Mouse (Mus musculus): Measurements from ENCODE around the gene Atat1. TPM values are rescaled to one million over a fixed set of nuclear protein-coding genes. Genes with fewer than 3 reads are reported as not detected.
"Not testable (repeated sequence)": the region's sequence is repeated elsewhere in the genome, so short reads cannot be mapped to it uniquely, and the experiment has no call there.

The Atat1 gene
- 277 and 280 TPM in 2 replicates for polyA plus RNA-seq (2016; fragmentation: Nextera tagmentation; extraction: Ambion mirVana)

GRCm38 (mm10) chr17:35909919-35910369 is at the start of gene Atat1:
Gene Atat1, minus strand, starts transcription at chr17:35910075.
- peak within 1 kb of the TSS; percentile 83 for H3K9ac ChIP-seq
- WGBS = 5% methylated on average over 25 of the region's 25 CpGs
- peaks cover 64% of the 10 kb centered on the region for H3K36me3 ChIP-seq (replicated peaks)
- H3K4me1 ChIP-seq = peaks cover 20% of the 10 kb centered on the region
- no peaks in the 10 kb centered on the region for H3K9me3 ChIP-seq
- peak; percentile 93 for ATAC-seq (ENCODE audit: low FRiP score)
- no peaks in the 10 kb centered on the region for H3K27me3 ChIP-seq
- peak within 1 kb of the TSS; percentile 95 for H3K4me2 ChIP-seq
- peak within 1 kb of the TSS; percentile 74 for H3K4me3 ChIP-seq (replicated peaks)
- peak within 1 kb of the TSS; percentile 78 for H3K27ac ChIP-seq

- WGBS = 96% methylated on average over 15 of the region's 15 CpGs
- Histone ChIP-seq H3K4me3 (replicated peaks) (no peak overlapping the region), H3K27ac (no peak overlapping the region), H3K4me1 (no peaks in the 10 kb centered on the region), H3K27me3 (no peaks in the 10 kb centered on the region), H3K4me2 (no peak overlapping the region), H3K9me3 (no peaks in the 10 kb centered on the region), H3K9ac (no peak overlapping the region), H3K36me3 (replicated peaks) (peaks cover 82% of the 10 kb centered on the region)
- ATAC-seq (ENCODE audit: low FRiP score) = no peak
Observed at GRCm38 (mm10) chr17:35958533-35959223, 48.8 kb upstream of the Atat1 start.

GRCm38 (mm10) chr17:35954665-35955064 is 44.8 kb upstream of the Atat1 start:
- Histone ChIP-seq H3K4me3 (replicated peaks) (no peak overlapping the region), H3K9ac (no peak overlapping the region), H3K36me3 (replicated peaks) (peaks cover 42% of the 10 kb centered on the region), H3K4me1 (no peaks in the 10 kb centered on the region), H3K27me3 (no peaks in the 10 kb centered on the region), H3K27ac (no peak overlapping the region), H3K9me3 (no peaks in the 10 kb centered on the region), H3K4me2 (no peak overlapping the region)
- WGBS = 82% methylated on average over 8 of the region's 8 CpGs
- ATAC-seq (ENCODE audit: low FRiP score) = no peak

- not testable (repeated sequence) for ATAC-seq (ENCODE audit: low FRiP score); H3K4me1 ChIP-seq; H3K27ac ChIP-seq; H3K9me3 ChIP-seq; H3K4me2 ChIP-seq; H3K4me3 ChIP-seq (replicated peaks); H3K9ac ChIP-seq; H3K27me3 ChIP-seq
- WGBS = 80% methylated on average over 2 of the region's 3 CpGs
- peaks cover 21% of the 10 kb centered on the region for H3K36me3 ChIP-seq (replicated peaks)
Observed at GRCm38 (mm10) chr17:35952559-35952958, 42.7 kb upstream of the Atat1 start.

- not testable (repeated sequence) for H3K9ac ChIP-seq; H3K4me2 ChIP-seq; ATAC-seq (ENCODE audit: low FRiP score); H3K4me1 ChIP-seq; H3K36me3 ChIP-seq (replicated peaks); H3K27ac ChIP-seq; H3K27me3 ChIP-seq; H3K9me3 ChIP-seq; H3K4me3 ChIP-seq (replicated peaks)
Observed at GRCm38 (mm10) chr17:35950946-35951345, 41.1 kb upstream of the Atat1 start.

GRCm38 (mm10) chr17:35939941-35940340 is 30.1 kb upstream of the Atat1 start:
- no peaks in the 10 kb centered on the region for H3K27me3 ChIP-seq
- H3K36me3 ChIP-seq (replicated peaks) = no peaks in the 10 kb centered on the region
- WGBS = 61% methylated on average over 1 of the region's 1 CpGs
- H3K9me3 ChIP-seq = no peaks in the 10 kb centered on the region
- H3K4me1 ChIP-seq = no peaks in the 10 kb centered on the region
- no peak overlapping the region for H3K4me2 ChIP-seq
- H3K27ac ChIP-seq = no peak overlapping the region
- no peak for ATAC-seq (ENCODE audit: low FRiP score)
- no peak overlapping the region for H3K9ac ChIP-seq
- H3K4me3 ChIP-seq (replicated peaks) = no peak overlapping the region

GRCm38 (mm10) chr17:35939108-35939507 is 29.2 kb upstream of the Atat1 start:
- Histone ChIP-seq H3K4me1 (no peaks in the 10 kb centered on the region), H3K27ac (no peak overlapping the region), H3K4me2 (no peak overlapping the region), H3K27me3 (no peaks in the 10 kb centered on the region), H3K9me3 (no peaks in the 10 kb centered on the region), H3K36me3 (replicated peaks) (no peaks in the 10 kb centered on the region), H3K4me3 (replicated peaks) (no peak overlapping the region), H3K9ac (0 out of 2 replicates have a peak overlapping the region, but pooled peaks have one; percentile 21)
- 65% methylated on average over 2 of the region's 2 CpGs for WGBS
- ATAC-seq (ENCODE audit: low FRiP score) = no peak

GRCm38 (mm10) chr17:35937700-35938348 is 27.9 kb upstream of the Atat1 start:
- Histone ChIP-seq H3K4me1 (no peaks in the 10 kb centered on the region), H3K9me3 (no peaks in the 10 kb centered on the region), H3K9ac (no peak overlapping the region), H3K27me3 (no peaks in the 10 kb centered on the region), H3K4me2 (no peak overlapping the region), H3K27ac (no peak overlapping the region), H3K4me3 (replicated peaks) (no peak overlapping the region), H3K36me3 (replicated peaks) (no peaks in the 10 kb centered on the region)
- 38% methylated on average over 2 of the region's 2 CpGs for WGBS
- peak; percentile 77; the same call in 1 of the 2 replicates for ATAC-seq (ENCODE audit: low FRiP score)

- ATAC-seq (ENCODE audit: low FRiP score); H3K4me2 ChIP-seq; H3K27me3 ChIP-seq; H3K4me3 ChIP-seq (replicated peaks); H3K36me3 ChIP-seq (replicated peaks); H3K9ac ChIP-seq; H3K27ac ChIP-seq; H3K9me3 ChIP-seq; H3K4me1 ChIP-seq: not testable (repeated sequence)
- whole genome bisulfite sequencing = 92% methylated on average over 14 of the region's 14 CpGs
Observed at GRCm38 (mm10) chr17:35935763-35936162, 25.9 kb upstream of the Atat1 start.

GRCm38 (mm10) chr17:35932608-35933007 is 22.7 kb upstream of the Atat1 start:
- ATAC-seq (ENCODE audit: low FRiP score) = no peak
- Histone ChIP-seq H3K4me3 (replicated peaks) (no peak overlapping the region), H3K36me3 (replicated peaks) (peaks cover 40% of the 10 kb centered on the region), H3K9me3 (no peaks in the 10 kb centered on the region), H3K9ac (no peak overlapping the region), H3K27ac (no peak overlapping the region), H3K4me1 (no peaks in the 10 kb centered on the region), H3K4me2 (no peak overlapping the region), H3K27me3 (no peaks in the 10 kb centered on the region)
- WGBS = 88% methylated on average over 4 of the region's 4 CpGs

GRCm38 (mm10) chr17:35930627-35931026 is 20.8 kb upstream of the Atat1 start:
- no peaks in the 10 kb centered on the region for H3K9me3 ChIP-seq
- peaks cover 58% of the 10 kb centered on the region for H3K36me3 ChIP-seq (replicated peaks)
- 0 out of 2 replicates have a peak, but pooled peaks have one; percentile 24 for ATAC-seq (ENCODE audit: low FRiP score)
- H3K27me3 ChIP-seq = no peaks in the 10 kb centered on the region
- H3K9ac ChIP-seq = no peak overlapping the region
- H3K27ac ChIP-seq = no peak overlapping the region
- no peak overlapping the region for H3K4me3 ChIP-seq (replicated peaks)
- 95% methylated on average over 12 of the region's 12 CpGs for WGBS
- no peaks in the 10 kb centered on the region for H3K4me1 ChIP-seq
- no peak overlapping the region for H3K4me2 ChIP-seq

GRCm38 (mm10) chr17:35929534-35929933 is 19.7 kb upstream of the Atat1 start:
- no peak for ATAC-seq (ENCODE audit: low FRiP score)
- Histone ChIP-seq H3K4me3 (replicated peaks) (no peak overlapping the region), H3K4me1 (no peaks in the 10 kb centered on the region), H3K4me2 (no peak overlapping the region), H3K36me3 (replicated peaks) (peaks cover 68% of the 10 kb centered on the region), H3K9me3 (no peaks in the 10 kb centered on the region), H3K27me3 (no peaks in the 10 kb centered on the region), H3K9ac (no peak overlapping the region), H3K27ac (no peak overlapping the region)
- WGBS = 97% methylated on average over 2 of the region's 2 CpGs

GRCm38 (mm10) chr17:35927471-35927870 is 17.6 kb upstream of the Atat1 start:
- H3K36me3 ChIP-seq (replicated peaks) = peaks cover 83% of the 10 kb centered on the region
- no peak for ATAC-seq (ENCODE audit: low FRiP score)
- H3K9ac ChIP-seq = no peak overlapping the region
- WGBS = 89% methylated on average over 1 of the region's 1 CpGs
- H3K4me3 ChIP-seq (replicated peaks) = no peak overlapping the region
- H3K9me3 ChIP-seq = no peaks in the 10 kb centered on the region
- no peak overlapping the region for H3K27ac ChIP-seq
- no peaks in the 10 kb centered on the region for H3K4me1 ChIP-seq
- no peaks in the 10 kb centered on the region for H3K27me3 ChIP-seq
- no peak overlapping the region for H3K4me2 ChIP-seq
